Mouse (Mus musculus) limb, embryonic 15.5 days (tissue): ENCODE measurements around the gene Ptgis. TPM values are rescaled to one million over a fixed set of nuclear protein-coding genes. Genes with fewer than 3 reads are reported as not detected.

Experiments
- ATAC-seq: fragments of 200-750 bp; cut with Nextera tagmentation; 2 replicates; pipeline ENCODE4 v1.8.0; 2017; ENCODE audit warnings: low read depth, moderate TSS enrichment; ENCODE audit not compliant: insufficient number of reproducible peaks, low FRiP score, low TSS enrichment
- H3K27ac ChIP-seq: fragments of 300-500 bp; sonication (generic); 2 replicates; pipeline ENCODE4 v1.5.1; 2015; ENCODE audit warnings: moderate library complexity, mild to moderate bottlenecking, inconsistent platforms
- H3K27me3 ChIP-seq: fragments of 300-500 bp; sonication (generic); 2 replicates; pipeline ENCODE4 v1.6.1; 2015; ENCODE audit warnings: inconsistent platforms
- H3K36me3 ChIP-seq: fragments of 300-500 bp; sonication (generic); 2 replicates; pipeline ENCODE4 v1.6.1; 2015; ENCODE audit warnings: inconsistent platforms
- H3K4me1 ChIP-seq: fragments of 300-500 bp; sonication (generic); 2 replicates; pipeline ENCODE4 v1.6.1; 2015; ENCODE audit warnings: inconsistent platforms
- H3K4me2 ChIP-seq: fragments of 300-500 bp; sonication (generic); 2 replicates; pipeline ENCODE4 v1.6.1; 2015; ENCODE audit warnings: mild to moderate bottlenecking, inconsistent platforms
- H3K4me3 ChIP-seq: fragments of 300-500 bp; sonication (generic); 2 replicates; pipeline ENCODE4 v1.5.1; 2015; ENCODE audit warnings: mild to moderate bottlenecking, inconsistent platforms
- H3K9ac ChIP-seq: fragments of 300-500 bp; sonication (generic); 2 replicates; pipeline ENCODE4 v1.6.1; 2015; ENCODE audit warnings: inconsistent platforms
- H3K9me3 ChIP-seq: fragments of 300-500 bp; sonication (generic); 2 replicates; pipeline ENCODE4 v1.6.1; 2016; ENCODE audit warnings: inconsistent platforms
- WGBS: fragments of 180-500 bp; shearing (Covaris S2); methylation state at CpG from one replicate; pipeline ENCODE4 v1.1.7; 2015; 5-methylcytosine and 5-hydroxymethylcytosine counted together
- polyA plus RNA-seq: library from polyadenylated mRNA; unstranded; fragments of >200 nt; fragmentation: Nextera tagmentation; extraction: Ambion mirVana; gene quantifications from 2 replicates; pipeline ENCODE4 v1.2.1, GENCODE M21; 2015

The Ptgis gene
- polyA plus RNA-seq, 1 experiment from 2014 or later, result 35.7 TPM

DNA sequence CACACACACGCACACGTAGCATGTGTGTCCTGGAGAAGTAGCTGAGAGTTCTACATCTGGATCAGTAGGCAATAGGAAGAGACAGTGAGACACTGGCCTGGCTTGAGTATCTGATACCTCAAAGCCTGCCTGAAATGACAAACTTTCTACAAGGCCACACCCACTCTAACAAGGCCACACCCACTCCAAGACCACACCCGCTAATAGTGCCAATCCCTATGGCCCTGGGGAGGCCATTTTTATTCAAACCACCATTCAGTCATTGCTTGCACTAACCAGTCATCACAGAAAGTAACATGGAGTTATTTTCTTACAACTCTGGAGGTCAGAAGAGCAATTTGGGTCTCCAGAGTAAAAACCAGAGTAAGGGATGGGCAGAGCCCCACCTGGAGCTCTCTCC, 32.3 kb upstream of the Ptgis start:
- Histone ChIP-seq H3K9me3 (no peaks in the 10 kb centered on the region), H3K36me3 (no peaks in the 10 kb centered on the region), H3K27ac (no peak overlapping the region), H3K9ac (no peak overlapping the region), H3K27me3 (0 out of 2 replicates have a peak, but pooled peaks cover 2% of the 10 kb centered on the region), H3K4me2 (no peak overlapping the region), H3K4me3 (no peak overlapping the region), H3K4me1 (no peaks in the 10 kb centered on the region)
- 85% methylated on average over 3 of the region's 3 CpGs for WGBS
- no peak for ATAC-seq

DNA sequence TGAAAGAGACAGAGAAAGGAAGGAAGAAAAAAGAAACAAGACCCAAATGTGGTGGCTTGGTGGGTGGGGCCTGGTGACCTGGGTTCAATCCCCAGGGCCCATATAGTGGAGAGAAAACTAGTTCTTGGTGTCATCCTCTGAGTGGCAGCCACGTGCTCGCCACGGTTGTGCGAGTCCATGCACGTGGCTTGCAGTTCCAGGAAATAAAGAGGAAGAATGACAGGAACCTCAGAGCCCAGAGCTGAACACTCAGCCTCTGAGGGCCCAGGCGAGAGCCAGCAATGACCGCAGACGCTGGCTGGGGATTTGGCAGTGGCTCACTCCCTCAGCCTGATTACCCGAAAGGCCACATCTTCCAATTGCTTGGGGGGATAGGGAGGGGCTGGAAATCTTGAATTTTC, 30.7 kb upstream of the Ptgis start:
- H3K9ac ChIP-seq, result no peak overlapping the region
- WGBS, result 74% methylated on average over 9 of the region's 9 CpGs
- ATAC-seq, result no peak
- no peaks in the 10 kb centered on the region for H3K36me3 ChIP-seq
- no peak overlapping the region for H3K4me2 ChIP-seq
- H3K4me1 ChIP-seq, result no peaks in the 10 kb centered on the region
- H3K9me3 ChIP-seq, result no peaks in the 10 kb centered on the region
- H3K27ac ChIP-seq, result no peak overlapping the region
- no peak overlapping the region for H3K4me3 ChIP-seq
- no peaks in the 10 kb centered on the region for H3K27me3 ChIP-seq

DNA sequence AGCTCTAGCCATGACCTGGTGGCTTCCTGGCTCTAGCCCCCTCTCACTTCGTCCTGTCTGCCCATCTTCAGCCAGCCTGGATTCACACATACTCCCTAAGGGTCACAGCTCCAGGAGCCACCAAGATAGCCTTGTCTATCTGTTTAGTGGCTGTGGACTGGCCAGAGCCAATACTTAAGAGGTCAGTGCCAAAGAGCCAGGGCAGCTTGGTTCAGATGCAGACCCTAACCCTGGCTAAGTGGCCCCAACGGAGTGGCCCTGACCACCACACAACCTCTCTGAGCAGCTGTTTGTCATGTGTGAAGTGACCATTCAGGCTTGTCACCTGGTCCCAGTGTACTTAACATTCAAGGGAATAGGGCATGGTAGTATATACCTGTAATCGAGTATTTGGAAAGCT, 30.1 kb upstream of the Ptgis start:
- Histone ChIP-seq H3K4me3 (no peak overlapping the region), H3K9ac (no peak overlapping the region), H3K36me3 (no peaks in the 10 kb centered on the region), H3K4me2 (no peak overlapping the region), H3K27ac (no peak overlapping the region), H3K27me3 (no peaks in the 10 kb centered on the region), H3K9me3 (no peaks in the 10 kb centered on the region), H3K4me1 (no peaks in the 10 kb centered on the region)
- 80% methylated on average over 3 of the region's 3 CpGs for WGBS
- no peak for ATAC-seq

DNA sequence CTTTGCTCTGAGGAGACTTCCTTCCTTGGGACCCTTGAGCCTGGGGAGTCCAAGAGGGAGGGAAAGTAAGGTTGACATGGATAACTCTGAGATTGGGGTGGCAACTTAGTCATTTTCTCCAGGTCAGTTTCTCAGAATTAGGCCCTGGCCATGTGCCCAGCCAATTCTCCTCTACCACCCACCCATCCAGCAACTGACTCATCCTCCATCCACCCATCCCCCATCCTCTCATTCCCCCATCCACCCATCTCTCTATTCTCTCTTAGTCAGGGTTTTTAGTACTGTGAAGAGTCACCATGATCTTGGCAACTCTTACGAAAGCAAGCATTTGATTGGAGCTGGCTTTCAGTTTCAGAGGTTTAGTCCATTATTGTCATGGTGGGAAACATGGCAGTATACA, 28.3 kb upstream of the Ptgis start:
- Histone ChIP-seq H3K9ac (no peak overlapping the region), H3K4me3 (no peak overlapping the region), H3K27me3 (no peaks in the 10 kb centered on the region), H3K9me3 (no peaks in the 10 kb centered on the region), H3K36me3 (no peaks in the 10 kb centered on the region), H3K4me2 (no peak overlapping the region), H3K4me1 (no peaks in the 10 kb centered on the region), H3K27ac (no peak overlapping the region)
- ATAC-seq, result no peak
- WGBS, result 93% methylated on average over 1 of the region's 1 CpGs

GRCm38 (mm10) chr2:167268411-167268690, 27.9 kb upstream of the Ptgis start:
- H3K36me3 ChIP-seq, result no peaks in the 10 kb centered on the region
- H3K9ac ChIP-seq, result no peak overlapping the region
- no peak overlapping the region for H3K27ac ChIP-seq
- no peak for ATAC-seq
- no peak overlapping the region for H3K4me3 ChIP-seq
- no peaks in the 10 kb centered on the region for H3K27me3 ChIP-seq
- H3K9me3 ChIP-seq, result no peaks in the 10 kb centered on the region
- H3K4me2 ChIP-seq, result no peak overlapping the region
- WGBS, result 88% methylated on average over 8 of the region's 8 CpGs
- H3K4me1 ChIP-seq, result no peaks in the 10 kb centered on the region

DNA sequence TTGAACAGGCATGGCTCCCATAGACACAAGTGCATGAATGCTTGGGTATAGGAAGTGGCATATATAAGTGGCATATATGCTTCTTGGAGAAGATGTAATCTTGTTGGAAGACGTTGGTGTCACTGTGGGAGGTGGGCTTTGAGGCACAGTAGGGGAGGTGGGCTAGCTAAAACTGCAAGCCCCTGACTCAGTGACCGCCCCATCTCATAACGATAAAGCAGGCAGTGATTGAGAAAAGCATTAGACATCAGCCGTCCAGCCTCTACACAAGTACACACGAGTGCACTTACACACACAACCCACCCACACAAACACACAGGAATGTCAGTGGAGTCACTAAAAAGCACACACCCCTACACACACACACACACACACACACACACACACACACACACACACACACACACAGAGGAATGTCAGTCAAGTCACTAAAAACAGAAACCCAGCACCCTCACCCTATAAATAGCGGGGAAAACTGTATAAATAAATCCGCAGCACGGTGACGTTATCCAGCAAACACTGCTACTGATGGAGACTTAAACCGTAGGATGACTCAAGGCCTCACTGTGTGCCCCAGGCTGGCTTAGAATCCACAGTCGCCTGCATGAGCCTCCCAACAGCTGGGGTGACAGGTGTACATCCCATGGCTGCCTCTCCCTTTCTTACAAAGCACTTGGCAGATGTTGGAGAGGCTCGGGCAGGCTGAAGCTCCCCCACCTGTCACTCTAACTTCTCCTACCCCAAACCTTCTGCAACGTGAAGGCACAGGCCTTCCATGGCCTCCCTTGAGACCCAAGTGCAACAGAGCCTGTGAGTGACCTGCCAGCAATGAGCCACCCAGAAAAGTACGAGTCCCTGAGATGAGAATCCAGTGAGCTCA, 27.4 kb upstream of the Ptgis start:
- ATAC-seq, result peak; percentile 58; the same call in 1 of the 2 replicates

DNA sequence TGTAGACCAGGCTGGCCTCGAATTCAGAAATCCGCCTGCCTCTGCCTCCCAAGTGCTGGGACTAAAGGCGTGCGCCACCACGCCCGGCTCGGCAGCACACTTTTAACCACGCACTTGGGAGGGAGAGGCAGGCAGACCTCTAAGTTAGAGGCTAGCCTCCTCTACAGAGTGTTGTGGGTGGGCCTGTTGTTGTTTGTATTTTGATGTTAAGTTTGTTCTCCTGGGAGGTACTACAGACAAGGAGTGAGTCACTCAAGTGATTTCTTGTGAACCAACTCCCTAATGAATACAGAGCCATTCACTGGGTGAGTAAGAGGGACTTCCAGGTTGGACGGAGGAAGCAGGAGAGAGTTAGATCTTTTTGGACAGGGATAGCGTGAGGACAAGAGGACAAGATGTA, 25.8 kb upstream of the Ptgis start:
- Histone ChIP-seq H3K27ac (no peak overlapping the region), H3K27me3 (no peaks in the 10 kb centered on the region), H3K9ac (no peak overlapping the region), H3K36me3 (no peaks in the 10 kb centered on the region), H3K4me1 (peaks cover 9% of the 10 kb centered on the region), H3K9me3 (no peaks in the 10 kb centered on the region), H3K4me2 (no peak overlapping the region), H3K4me3 (no peak overlapping the region)
- WGBS, result 91% methylated on average over 10 of the region's 10 CpGs
- ATAC-seq, result no peak

More for the DNA sequence above, 27.4 kb upstream of the Ptgis start:
- H3K9me3 ChIP-seq, result no peaks in the 10 kb centered on the region
- no peaks in the 10 kb centered on the region for H3K4me1 ChIP-seq
- peak overlapping the region; percentile 57; the same call in 1 of the 2 replicates for H3K27ac ChIP-seq
- no peak overlapping the region for H3K4me2 ChIP-seq
- H3K4me3 ChIP-seq, result no peak overlapping the region
- no peaks in the 10 kb centered on the region for H3K27me3 ChIP-seq
- 70% methylated on average over 14 of the region's 14 CpGs for WGBS
- H3K9ac ChIP-seq, result no peak overlapping the region
- no peaks in the 10 kb centered on the region for H3K36me3 ChIP-seq

DNA sequence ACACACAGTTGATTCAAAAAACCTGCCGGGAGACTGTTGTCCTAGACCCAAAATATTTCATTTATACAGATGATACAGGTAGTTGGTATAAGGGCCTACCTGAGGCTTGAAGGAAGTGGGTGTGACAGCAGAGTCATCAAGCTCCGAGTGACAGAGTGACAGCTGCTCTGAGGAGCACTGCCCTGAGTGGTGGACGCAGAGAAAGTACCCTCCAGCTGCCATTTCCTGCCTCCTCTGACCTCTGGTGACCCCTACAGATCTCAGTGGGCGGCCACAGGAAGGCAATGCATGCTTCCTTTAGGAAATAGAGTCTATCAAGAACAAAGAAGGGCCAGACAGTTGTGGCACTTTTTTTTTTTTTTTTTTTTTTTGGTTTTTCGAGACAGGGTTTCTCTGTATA, 25.4 kb upstream of the Ptgis start:
- no peak overlapping the region for H3K9ac ChIP-seq
- ATAC-seq, result no peak
- H3K4me3 ChIP-seq, result no peak overlapping the region
- peaks cover 13% of the 10 kb centered on the region for H3K4me1 ChIP-seq
- H3K27me3 ChIP-seq, result no peaks in the 10 kb centered on the region
- H3K27ac ChIP-seq, result no peak overlapping the region
- no peak overlapping the region for H3K4me2 ChIP-seq
- 49% methylated on average over 5 of the region's 5 CpGs for WGBS
- H3K36me3 ChIP-seq, result no peaks in the 10 kb centered on the region
- no peaks in the 10 kb centered on the region for H3K9me3 ChIP-seq

DNA sequence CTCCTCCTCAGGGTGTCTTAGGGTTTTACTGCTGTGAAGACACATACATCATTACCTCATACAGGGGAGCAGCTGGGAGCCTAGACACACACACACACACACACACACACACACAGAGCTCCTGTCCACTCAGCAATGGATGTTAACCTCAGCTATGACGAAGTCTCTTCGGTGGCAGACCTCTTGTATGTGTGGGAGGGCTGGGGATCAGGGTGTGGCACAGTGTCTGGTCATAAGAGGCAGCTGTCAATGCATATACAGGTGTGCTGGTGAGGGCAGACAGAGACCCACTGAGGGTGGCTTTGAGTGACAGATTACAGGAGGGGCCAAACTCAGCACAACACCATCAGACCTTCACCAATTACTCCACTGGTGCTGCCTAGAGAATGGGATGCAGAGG, 24.6 kb upstream of the Ptgis start:
- no peak overlapping the region for H3K27ac ChIP-seq
- H3K27me3 ChIP-seq, result no peaks in the 10 kb centered on the region
- H3K4me1 ChIP-seq, result peaks cover 17% of the 10 kb centered on the region
- no peaks in the 10 kb centered on the region for H3K9me3 ChIP-seq
- ATAC-seq, result no peak
- H3K4me2 ChIP-seq, result no peak overlapping the region
- WGBS, result 87% methylated on average over 2 of the region's 2 CpGs
- H3K9ac ChIP-seq, result no peak overlapping the region
- H3K4me3 ChIP-seq, result no peak overlapping the region
- no peaks in the 10 kb centered on the region for H3K36me3 ChIP-seq

DNA sequence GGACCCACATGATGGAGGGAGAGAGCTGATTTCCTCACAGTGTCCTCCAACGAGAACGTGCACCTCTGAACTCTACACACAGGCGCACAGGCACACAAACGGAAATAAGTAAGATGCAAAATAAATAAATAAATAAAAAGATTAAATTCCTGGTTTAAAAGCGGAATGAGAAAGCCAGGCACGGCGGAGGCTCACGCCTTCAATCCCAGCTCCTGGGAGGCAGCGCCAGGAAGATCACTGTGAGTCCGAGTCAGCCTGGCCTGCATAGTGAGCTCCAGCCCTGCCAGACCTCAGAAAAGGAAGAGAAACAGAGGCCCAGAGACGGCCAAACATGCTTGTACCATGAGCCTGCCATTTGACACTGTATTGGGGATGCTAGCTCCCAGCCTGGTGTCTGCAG, 23.5 kb upstream of the Ptgis start:
- ATAC-seq, result no peak
- Histone ChIP-seq H3K27ac (no peak overlapping the region), H3K4me1 (peaks cover 17% of the 10 kb centered on the region), H3K4me2 (no peak overlapping the region), H3K4me3 (no peak overlapping the region), H3K9ac (no peak overlapping the region), H3K9me3 (no peaks in the 10 kb centered on the region), H3K36me3 (no peaks in the 10 kb centered on the region), H3K27me3 (no peaks in the 10 kb centered on the region)
- WGBS, result 87% methylated on average over 11 of the region's 11 CpGs

- Histone ChIP-seq H3K4me2 (no peak overlapping the region), H3K4me1 (peaks cover 17% of the 10 kb centered on the region), H3K9me3 (no peaks in the 10 kb centered on the region), H3K4me3 (no peak overlapping the region), H3K36me3 (no peaks in the 10 kb centered on the region), H3K27ac (no peak overlapping the region), H3K27me3 (no peaks in the 10 kb centered on the region), H3K9ac (no peak overlapping the region)
- ATAC-seq, result no peak
- 85% methylated on average over 8 of the region's 8 CpGs for WGBS
These were observed 22.8 kb upstream of the Ptgis start for GRCm38 (mm10) chr2:167263040-167263810.

- Histone ChIP-seq H3K4me2 (no peak overlapping the region), H3K4me3 (no peak overlapping the region), H3K4me1 (peaks cover 17% of the 10 kb centered on the region), H3K27me3 (no peaks in the 10 kb centered on the region), H3K27ac (peak overlapping the region; percentile 89; the same call in 1 of the 2 replicates), H3K9me3 (no peaks in the 10 kb centered on the region), H3K9ac (no peak overlapping the region), H3K36me3 (no peaks in the 10 kb centered on the region)
- ATAC-seq, result no peak
- 77% methylated on average over 10 of the region's 10 CpGs for WGBS
These were observed 22.0 kb upstream of the Ptgis start for GRCm38 (mm10) chr2:167262433-167262832.
